Mouse (Mus musculus) heart, postnatal 0 days (tissue): ENCODE measurements around the gene Cox6a1. TPM values are rescaled to one million over a fixed set of nuclear protein-coding genes. Genes with fewer than 3 reads are reported as not detected.
A peak's percentile ranks its signal among the peaks of the same experiment; 100 is the strongest.

ENCODE experiments used
- ATAC-seq: fragments of 200-750 bp; cut with Nextera tagmentation; 2 replicates; pipeline ENCODE4 v1.8.0; 2017; ENCODE audit warnings: low read depth, moderate number of reproducible peaks, moderate library complexity; ENCODE audit not compliant: insufficient read depth
- DNase-seq: peaks from one replicate; pipeline ENCODE4 v3.0.0-alpha.2; 2016; ENCODE audit warnings: low spot score
- H3K27ac ChIP-seq: fragments of 300-500 bp; sonication (generic); 2 replicates; pipeline ENCODE4 v1.5.1; 2014; ENCODE audit warnings: low read depth, mild to moderate bottlenecking
- H3K27me3 ChIP-seq: fragments of 300-500 bp; sonication (generic); 2 replicates; pipeline ENCODE4 v1.6.1; 2014; ENCODE audit warnings: low read length, mixed read lengths; ENCODE audit not compliant: control insufficient read depth, insufficient read depth
- H3K36me3 ChIP-seq: fragments of 300-500 bp; sonication (generic); replicated peaks from 2 replicates; pipeline ENCODE4 v1.6.1; 2014; ENCODE audit warnings: low read length, mixed read lengths; ENCODE audit not compliant: control insufficient read depth, insufficient read depth
- H3K4me1 ChIP-seq: fragments of 300-500 bp; sonication (generic); 2 replicates; pipeline ENCODE4 v1.6.1; 2014; ENCODE audit warnings: antibody characterized with exemption; ENCODE audit not compliant: control insufficient read depth, insufficient read depth
- H3K4me2 ChIP-seq: fragments of 300-500 bp; sonication (generic); 2 replicates; pipeline ENCODE4 v1.6.1; 2014; ENCODE audit warnings: low read depth, mild to moderate bottlenecking, low read length, moderate library complexity
- H3K4me3 ChIP-seq: fragments of 300-500 bp; sonication (generic); 2 replicates; pipeline ENCODE4 v1.5.1; 2014; ENCODE audit warnings: low read depth, low read length
- H3K9ac ChIP-seq: fragments of 300-500 bp; sonication (generic); replicated peaks from 2 replicates; pipeline ENCODE4 v1.6.1; 2014; ENCODE audit warnings: low read depth, low read length, mixed read lengths
- H3K9me3 ChIP-seq: fragments of 300-500 bp; sonication (generic); replicated peaks from 2 replicates; pipeline ENCODE4 v1.6.1; 2016; ENCODE audit warnings: low read length; ENCODE audit not compliant: control insufficient read depth
- CTCF ChIP-seq: IDR thresholded peaks from 2 replicates; pipeline ENCODE4 v1.5.1; 2016; ENCODE audit warnings: antibody characterized with exemption, control low read depth, low read depth
- EP300 ChIP-seq: IDR thresholded peaks from 2 replicates; pipeline ENCODE4 v1.6.1; 2016; ENCODE audit warnings: antibody characterized with exemption, low read depth
- WGBS: fragments of 180-500 bp; shearing (Covaris S2); extraction: QIAGEN DNeasy Blood & Tissue Kit; methylation state at CpG from one replicate; pipeline ENCODE4 v1.1.7; 2014; 5-methylcytosine and 5-hydroxymethylcytosine counted together
- polyA plus RNA-seq: library from polyadenylated mRNA; unstranded; fragments of >200 nt; fragmentation: Nextera tagmentation; extraction: Ambion mirVana; gene quantifications from 2 replicates; pipeline ENCODE4 v1.2.1, GENCODE M21; 2015
- total RNA-seq: library from RNA; depleted of rRNA; stranded (reverse); fragments of >200 nt; gene quantifications from 2 replicates; pipeline ENCODE4 v1.2.3, GENCODE M21; 2014; ENCODE audit warnings: low replicate concordance

The Cox6a1 gene
- total and polyA plus RNA-seq, 2 experiments from 2014 or later: 1,690 to 2,126 TPM

GRCm38 (mm10) chr5:115359851-115360372 is 11.1 kb upstream of the Cox6a1 start:
- 63% methylated on average over 5 of the region's 5 CpGs for WGBS
- no peaks in the 10 kb centered on the region for H3K9me3 ChIP-seq
- H3K4me3 ChIP-seq: no peak overlapping the region
- TF ChIP-seq CTCF (no peak), EP300 (no peak)
- H3K27me3 ChIP-seq: no peaks in the 10 kb centered on the region
- ATAC-seq (no peak), DNase-seq (no peak)
- H3K4me2 ChIP-seq: no peak overlapping the region
- H3K36me3 ChIP-seq: no peaks in the 10 kb centered on the region
- no peaks in the 10 kb centered on the region for H3K4me1 ChIP-seq
- H3K9ac ChIP-seq: no peak overlapping the region
- no peak overlapping the region for H3K27ac ChIP-seq

DNA sequence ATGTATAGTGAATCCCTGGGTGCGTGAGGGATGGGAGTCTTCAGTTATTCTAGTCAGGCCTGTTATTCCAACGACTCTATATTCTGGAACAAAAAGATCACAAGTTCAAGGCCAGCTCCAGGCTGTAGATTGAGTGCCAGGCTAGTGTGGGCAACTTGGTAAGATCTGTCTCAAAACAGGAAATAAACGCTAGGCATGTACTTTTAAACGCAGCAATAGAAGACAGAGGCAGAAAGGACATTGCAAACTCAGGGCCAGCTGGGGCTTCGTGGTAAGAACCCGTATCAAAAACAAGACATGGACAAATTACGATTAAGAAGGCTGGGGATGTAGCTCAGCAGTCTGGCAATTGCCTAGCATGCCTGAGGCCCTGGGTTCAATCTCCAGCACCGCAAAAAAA is 10.7 kb upstream of the Cox6a1 start:
- WGBS: 80% methylated on average over 8 of the region's 8 CpGs
- ATAC-seq (no peak), DNase-seq (no peak)
- TF ChIP-seq EP300 (no peak), CTCF (no peak)
- no peaks in the 10 kb centered on the region for H3K4me1 ChIP-seq
- no peaks in the 10 kb centered on the region for H3K36me3 ChIP-seq
- H3K27me3 ChIP-seq: no peaks in the 10 kb centered on the region
- H3K9me3 ChIP-seq: no peaks in the 10 kb centered on the region
- no peak overlapping the region for H3K4me3 ChIP-seq
- H3K4me2 ChIP-seq: no peak overlapping the region
- no peak overlapping the region for H3K27ac ChIP-seq
- H3K9ac ChIP-seq: no peak overlapping the region

DNA sequence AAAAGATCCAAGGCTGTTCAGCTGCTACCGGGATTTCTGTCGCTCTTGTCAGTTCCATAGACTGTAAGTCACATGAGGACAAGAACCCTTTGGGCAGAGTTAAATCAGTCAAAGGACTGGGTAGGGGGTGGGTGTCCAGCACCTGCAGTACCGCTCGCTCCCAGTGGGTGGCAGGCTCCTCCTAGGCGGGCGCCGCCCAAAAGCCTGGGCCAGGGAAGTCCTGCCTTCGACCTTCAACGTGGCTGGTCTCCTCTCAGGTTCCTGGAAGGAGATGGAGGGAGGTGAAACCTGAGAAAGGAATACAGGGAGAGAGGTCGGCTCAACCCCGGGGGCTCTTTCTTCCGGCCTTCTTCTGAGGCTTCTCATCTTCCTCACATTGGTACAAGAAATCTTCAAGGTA is 10.1 kb upstream of the Cox6a1 start:
- no peak overlapping the region for H3K27ac ChIP-seq
- peak; percentile 76; the same call in 1 of the 2 replicates for ATAC-seq
- 4% methylated on average over 12 of the region's 12 CpGs for WGBS

DNA sequence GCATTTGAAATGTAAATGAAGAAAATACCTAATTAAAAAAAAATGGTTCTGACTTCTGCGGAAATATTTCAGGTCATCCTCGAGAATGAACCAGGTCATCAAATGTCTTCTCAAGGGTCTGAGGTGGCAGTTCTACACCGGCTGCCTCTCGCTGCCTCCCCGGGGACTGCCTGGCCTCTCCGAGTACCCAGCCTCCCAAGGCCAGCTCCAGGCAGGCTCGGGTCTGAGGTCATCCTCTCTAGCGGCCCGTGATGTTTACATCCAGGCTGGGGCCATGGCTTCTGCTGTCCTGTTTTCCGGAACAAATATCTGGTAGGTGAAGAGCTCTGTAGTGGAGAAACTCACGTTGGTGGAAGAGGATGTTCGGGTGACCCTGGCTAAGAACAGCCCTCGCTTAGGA is 6.3 kb upstream of the Cox6a1 start:
- TF ChIP-seq CTCF: no peak
- TF ChIP-seq EP300: no peak
- no peak overlapping the region for H3K9ac ChIP-seq
- ATAC-seq (no peak), DNase-seq (no peak)
- no peaks in the 10 kb centered on the region for H3K36me3 ChIP-seq
- H3K27ac ChIP-seq: no peak overlapping the region
- 48% methylated on average over 13 of the region's 13 CpGs for WGBS
- H3K27me3 ChIP-seq: no peaks in the 10 kb centered on the region
- no peak overlapping the region for H3K4me2 ChIP-seq
- no peak overlapping the region for H3K4me3 ChIP-seq
- H3K9me3 ChIP-seq: no peaks in the 10 kb centered on the region
- H3K4me1 ChIP-seq: no peaks in the 10 kb centered on the region

More for the DNA sequence above, 10.1 kb upstream of the Cox6a1 start:
- DNase-seq: peak; percentile 75
- H3K4me1 ChIP-seq: no peaks in the 10 kb centered on the region
- no peak overlapping the region for H3K4me2 ChIP-seq
- H3K36me3 ChIP-seq: no peaks in the 10 kb centered on the region
- H3K9me3 ChIP-seq: no peaks in the 10 kb centered on the region
- H3K4me3 ChIP-seq: no peak overlapping the region
- H3K27me3 ChIP-seq: no peaks in the 10 kb centered on the region
- TF ChIP-seq CTCF (peak; percentile 91), EP300 (no peak)
- no peak overlapping the region for H3K9ac ChIP-seq

- no peak for TF ChIP-seq CTCF
- no peak for TF ChIP-seq EP300
- Histone ChIP-seq H3K4me2 (no peak overlapping the region), H3K36me3 (peaks cover 3% of the 10 kb centered on the region; the same call in 1 of the 2 replicates), H3K4me1 (0 out of 2 replicates have a peak, but pooled peaks cover 6% of the 10 kb centered on the region), H3K4me3 (no peak overlapping the region), H3K9ac (no peak overlapping the region), H3K27ac (no peak overlapping the region), H3K9me3 (no peaks in the 10 kb centered on the region), H3K27me3 (no peaks in the 10 kb centered on the region)
- DNase-seq (no peak), ATAC-seq (no peak)
- WGBS: 76% methylated on average over 5 of the region's 5 CpGs
These were observed 2.6 kb upstream of the Cox6a1 start for GRCm38 (mm10) chr5:115351348-115351747.

DNA sequence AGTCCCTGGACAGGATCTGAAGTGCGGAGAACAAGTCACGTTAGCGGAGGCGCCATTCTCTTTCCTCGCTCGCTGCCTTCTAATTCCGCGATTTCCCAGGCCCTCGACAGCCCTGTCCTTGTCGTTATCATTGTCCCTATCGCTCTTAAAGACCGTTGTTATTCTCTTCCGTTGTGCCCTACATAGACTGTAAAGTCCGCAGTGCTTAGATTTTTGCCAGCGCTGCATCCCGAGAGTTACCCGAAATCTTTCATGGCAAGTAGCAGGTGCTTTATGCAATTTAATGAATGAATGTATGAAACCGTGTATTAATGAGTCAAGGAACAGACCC is 409 bp upstream of the Cox6a1 start:
- Histone ChIP-seq H3K9ac (peak overlapping the region; percentile 87; the same call in 1 of the 2 replicates), H3K4me1 (0 out of 2 replicates have a peak, but pooled peaks cover 6% of the 10 kb centered on the region), H3K36me3 (peaks cover 23% of the 10 kb centered on the region), H3K27me3 (no peaks in the 10 kb centered on the region), H3K9me3 (no peaks in the 10 kb centered on the region), H3K4me2 (peak overlapping the region; percentile 73), H3K4me3 (peak overlapping the region; percentile 89), H3K27ac (no peak overlapping the region)
- DNase-seq: no peak
- ATAC-seq: peak; percentile 21
- under 1% methylated on average over 18 of the region's 18 CpGs for WGBS
- TF ChIP-seq CTCF (no peak), EP300 (no peak)
